Mouse (Mus musculus): Measurements from ENCODE around the gene Polr2j. TPM values are rescaled to one million over a fixed set of nuclear protein-coding genes. Genes with fewer than 3 reads are reported as not detected.
"Not testable (repeated sequence)": the region's sequence is repeated elsewhere in the genome, so short reads cannot be mapped to it uniquely, and the experiment has no call there.

Polr2j gene
- polyA plus RNA-seq, 1 experiment from 2014 or later, result 171 TPM

GRCm38 (mm10) chr5:136095089-136095488 is 21.3 kb upstream of the Polr2j start:
- Histone ChIP-seq H3K4me1 (replicated peaks; ENCODE audit: control insufficient read depth, insufficient read depth) (no peaks in the 10 kb centered on the region), H3K4me3 (ENCODE audit: low read depth, low read length) (no peak overlapping the region), H3K4me2 (replicated peaks; ENCODE audit: low read depth) (no peak overlapping the region), H3K27me3 (ENCODE audit: control insufficient read depth, insufficient read depth, low read length) (no peaks in the 10 kb centered on the region), H3K36me3 (ENCODE audit: control insufficient read depth, insufficient read depth, low read length) (no peaks in the 10 kb centered on the region), H3K9ac (ENCODE audit: low read length) (no peak overlapping the region), H3K9me3 (ENCODE audit: control insufficient read depth, low read length) (no peaks in the 10 kb centered on the region), H3K27ac (replicated peaks) (no peak overlapping the region)
- 72% methylated on average over 7 of the region's 7 CpGs for WGBS
- no peak for TF ChIP-seq EP300 (optimal IDR thresholded peaks at IDR 0.05)
- no peak for TF ChIP-seq CTCF (IDR thresholded peaks at IDR 0.05; ENCODE audit: low read depth)
- DNase-seq (ENCODE audit: low spot score), result no peak
- ATAC-seq (ENCODE audit: low FRiP score, low TSS enrichment), result no peak

DNA sequence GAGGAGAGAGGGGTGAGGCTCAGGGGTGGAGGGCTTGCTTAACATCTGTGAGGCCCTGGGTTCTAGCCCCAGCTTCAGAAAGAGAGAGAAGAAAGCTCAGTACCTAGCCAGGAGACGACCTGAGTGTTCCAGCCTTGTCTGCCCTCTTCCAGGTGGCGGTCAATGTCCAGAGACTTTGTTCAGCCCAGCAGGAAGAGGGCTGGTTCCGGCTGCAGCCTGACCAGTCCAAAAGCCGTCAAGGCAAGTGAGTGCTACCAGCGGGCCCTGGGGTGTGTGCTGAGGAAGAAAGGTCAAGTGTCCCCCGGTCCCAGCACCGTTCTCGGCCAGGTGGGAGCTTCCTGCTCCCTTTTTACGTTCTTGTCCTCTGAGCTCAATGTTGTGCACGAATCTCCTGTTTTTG is 17.9 kb upstream of the Polr2j start:
- no peak overlapping the region for H3K27ac ChIP-seq (replicated peaks)
- no peaks in the 10 kb centered on the region for H3K27me3 ChIP-seq (ENCODE audit: control insufficient read depth, insufficient read depth, low read length)
- ATAC-seq (ENCODE audit: low FRiP score, low TSS enrichment), result no peak
- DNase-seq (ENCODE audit: low spot score), result no peak
- H3K36me3 ChIP-seq (ENCODE audit: control insufficient read depth, insufficient read depth, low read length), result no peaks in the 10 kb centered on the region
- H3K9ac ChIP-seq (ENCODE audit: low read length), result no peak overlapping the region
- peaks cover 3% of the 10 kb centered on the region; the same call in 1 of the 2 replicates for H3K4me1 ChIP-seq (replicated peaks; ENCODE audit: control insufficient read depth, insufficient read depth)
- no peaks in the 10 kb centered on the region for H3K9me3 ChIP-seq (ENCODE audit: control insufficient read depth, low read length)
- H3K4me2 ChIP-seq (replicated peaks; ENCODE audit: low read depth), result no peak overlapping the region
- 78% methylated on average over 10 of the region's 10 CpGs for WGBS
- TF ChIP-seq CTCF (IDR thresholded peaks at IDR 0.05; ENCODE audit: low read depth) (no peak), EP300 (optimal IDR thresholded peaks at IDR 0.05) (no peak)
- H3K4me3 ChIP-seq (ENCODE audit: low read depth, low read length), result no peak overlapping the region

DNA sequence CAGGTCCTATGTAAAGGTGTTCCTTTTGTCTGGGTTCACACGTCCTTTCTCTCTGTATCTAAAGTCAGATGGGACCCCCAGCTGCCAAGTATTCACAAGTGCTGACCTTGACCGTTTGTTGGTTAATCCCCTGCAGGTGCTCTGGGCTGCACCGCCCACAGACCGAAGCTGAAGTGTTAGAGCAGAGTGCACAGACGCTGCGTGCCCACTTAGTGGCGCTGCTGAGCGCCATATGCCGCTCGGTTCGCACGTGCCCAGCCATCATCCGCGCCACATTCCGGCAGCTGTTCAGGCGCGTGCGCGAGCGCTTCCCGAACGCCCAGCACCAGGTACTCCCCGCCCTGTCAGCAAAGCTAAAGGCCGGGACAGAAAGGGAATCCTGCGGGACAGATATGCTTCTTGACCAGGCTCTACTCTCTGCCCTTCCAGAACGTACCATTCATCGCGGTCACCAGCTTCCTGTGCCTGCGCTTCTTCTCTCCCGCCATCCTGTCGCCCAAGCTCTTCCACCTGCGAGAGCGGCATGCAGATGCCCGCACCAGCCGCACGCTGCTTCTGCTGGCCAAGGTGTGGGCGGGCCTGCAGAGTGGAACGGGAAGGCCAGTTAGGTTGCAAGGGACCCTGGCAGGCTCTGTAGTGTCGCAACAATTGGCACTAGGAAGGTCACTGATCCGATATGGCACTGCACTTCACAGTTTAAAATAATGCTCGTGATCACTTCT is 14.2 kb upstream of the Polr2j start:
- Histone ChIP-seq H3K9me3 (ENCODE audit: control insufficient read depth, low read length) (no peaks in the 10 kb centered on the region), H3K27ac (replicated peaks) (no peak overlapping the region), H3K4me3 (ENCODE audit: low read depth, low read length) (peak overlapping the region; percentile 27), H3K4me1 (replicated peaks; ENCODE audit: control insufficient read depth, insufficient read depth) (peaks cover 3% of the 10 kb centered on the region; the same call in 1 of the 2 replicates), H3K4me2 (replicated peaks; ENCODE audit: low read depth) (peak overlapping the region; percentile 54), H3K27me3 (ENCODE audit: control insufficient read depth, insufficient read depth, low read length) (no peaks in the 10 kb centered on the region), H3K36me3 (ENCODE audit: control insufficient read depth, insufficient read depth, low read length) (no peaks in the 10 kb centered on the region), H3K9ac (ENCODE audit: low read length) (peak overlapping the region; percentile 35; the same call in 1 of the 2 replicates)
- DNase-seq (ENCODE audit: low spot score) (peak; percentile 86), ATAC-seq (ENCODE audit: low FRiP score, low TSS enrichment) (peak; percentile 83)
- TF ChIP-seq EP300 (optimal IDR thresholded peaks at IDR 0.05) (no peak), CTCF (IDR thresholded peaks at IDR 0.05; ENCODE audit: low read depth) (peak; percentile 92)
- WGBS, result 11% methylated on average over 41 of the region's 41 CpGs

DNA sequence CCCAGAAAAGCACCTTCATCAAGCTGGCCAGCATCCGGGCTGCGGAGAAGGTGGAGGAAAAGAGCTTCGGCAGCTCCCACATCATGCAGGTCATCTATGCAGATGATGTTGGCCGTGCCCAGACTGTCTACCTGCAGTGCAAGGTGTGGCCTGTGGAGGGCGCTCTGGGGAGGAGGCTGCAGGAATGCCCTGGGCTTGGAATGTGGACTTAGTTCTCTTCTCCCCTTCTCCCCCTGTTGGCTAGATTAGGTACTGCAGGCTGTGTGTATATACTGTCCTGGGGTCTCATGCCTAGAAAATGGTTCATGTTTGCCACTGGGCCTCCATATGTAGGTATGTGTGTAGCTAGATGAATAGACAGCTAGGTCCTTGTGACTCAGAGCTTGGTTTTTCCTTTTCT is 11.9 kb upstream of the Polr2j start:
- no peaks in the 10 kb centered on the region for H3K27me3 ChIP-seq (ENCODE audit: control insufficient read depth, insufficient read depth, low read length)
- H3K4me2 ChIP-seq (replicated peaks; ENCODE audit: low read depth), result no peak overlapping the region
- H3K9ac ChIP-seq (ENCODE audit: low read length), result no peak overlapping the region
- H3K4me3 ChIP-seq (ENCODE audit: low read depth, low read length), result no peak overlapping the region
- WGBS, result 87% methylated on average over 5 of the region's 5 CpGs
- peaks cover 3% of the 10 kb centered on the region; the same call in 1 of the 2 replicates for H3K4me1 ChIP-seq (replicated peaks; ENCODE audit: control insufficient read depth, insufficient read depth)
- peak; percentile 69 for TF ChIP-seq CTCF (IDR thresholded peaks at IDR 0.05; ENCODE audit: low read depth)
- no peak for TF ChIP-seq EP300 (optimal IDR thresholded peaks at IDR 0.05)
- DNase-seq (ENCODE audit: low spot score) (peak; percentile 40), ATAC-seq (ENCODE audit: low FRiP score, low TSS enrichment) (no peak)
- H3K9me3 ChIP-seq (ENCODE audit: control insufficient read depth, low read length), result no peaks in the 10 kb centered on the region
- H3K36me3 ChIP-seq (ENCODE audit: control insufficient read depth, insufficient read depth, low read length), result no peaks in the 10 kb centered on the region
- no peak overlapping the region for H3K27ac ChIP-seq (replicated peaks)

DNA sequence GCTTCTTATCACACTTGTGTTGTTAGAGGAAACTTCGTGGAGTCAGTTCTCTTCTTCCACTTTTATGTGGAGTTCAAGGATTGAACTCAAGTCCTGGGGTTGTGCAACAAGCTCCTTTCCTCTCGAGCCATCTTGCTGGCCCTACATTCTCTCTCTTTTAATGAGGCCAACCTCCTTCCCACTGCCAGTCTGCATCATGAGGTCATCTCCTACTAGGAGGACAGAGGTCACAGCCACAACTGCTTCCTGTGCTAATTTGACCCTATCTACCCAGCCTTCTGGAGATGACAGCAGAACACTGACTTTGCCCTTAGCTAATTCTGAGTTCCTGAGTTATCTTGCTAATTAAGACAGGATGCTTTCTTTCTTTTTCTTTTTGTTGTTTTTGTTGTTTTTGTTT is 7.9 kb upstream of the Polr2j start:
- no peak for TF ChIP-seq CTCF (IDR thresholded peaks at IDR 0.05; ENCODE audit: low read depth)
- TF ChIP-seq EP300 (optimal IDR thresholded peaks at IDR 0.05), result no peak
- Histone ChIP-seq H3K4me1 (replicated peaks; ENCODE audit: control insufficient read depth, insufficient read depth) (no peaks in the 10 kb centered on the region), H3K4me2 (replicated peaks; ENCODE audit: low read depth) (no peak overlapping the region), H3K9me3 (ENCODE audit: control insufficient read depth, low read length) (no peaks in the 10 kb centered on the region), H3K9ac (ENCODE audit: low read length) (no peak overlapping the region), H3K36me3 (ENCODE audit: control insufficient read depth, insufficient read depth, low read length) (no peaks in the 10 kb centered on the region), H3K27ac (replicated peaks) (no peak overlapping the region), H3K4me3 (ENCODE audit: low read depth, low read length) (no peak overlapping the region), H3K27me3 (ENCODE audit: control insufficient read depth, insufficient read depth, low read length) (no peaks in the 10 kb centered on the region)
- ATAC-seq (ENCODE audit: low FRiP score, low TSS enrichment) (no peak), DNase-seq (ENCODE audit: low spot score) (no peak)
- WGBS, result 54% methylated on average over 2 of the region's 2 CpGs

DNA sequence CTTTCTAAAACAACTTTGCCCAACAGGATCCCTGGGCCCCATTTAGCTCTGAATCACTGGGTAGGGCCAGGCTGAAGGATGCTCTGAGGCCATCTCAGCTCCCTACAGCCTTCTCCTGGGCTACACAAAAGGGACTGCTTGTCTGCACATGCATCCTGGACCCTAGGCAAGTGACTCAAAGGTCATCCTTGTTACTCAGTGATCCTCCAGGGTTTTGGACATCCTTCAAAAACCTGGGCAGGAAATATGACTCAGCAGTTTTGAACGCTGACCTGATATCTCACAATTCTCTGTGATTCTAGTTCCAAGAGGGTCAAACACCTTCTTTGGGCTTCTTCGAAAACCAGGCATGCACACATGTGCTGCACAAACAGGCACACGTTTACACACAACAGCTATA is 7.4 kb upstream of the Polr2j start:
- no peak for DNase-seq (ENCODE audit: low spot score)
- 63% methylated on average over 3 of the region's 3 CpGs for whole genome bisulfite sequencing
- Histone ChIP-seq H3K4me3 (ENCODE audit: low read depth, low read length) (no peak overlapping the region), H3K9me3 (ENCODE audit: control insufficient read depth, low read length) (no peaks in the 10 kb centered on the region), H3K27ac (replicated peaks) (no peak overlapping the region), H3K4me2 (replicated peaks; ENCODE audit: low read depth) (no peak overlapping the region), H3K27me3 (ENCODE audit: control insufficient read depth, insufficient read depth, low read length) (no peaks in the 10 kb centered on the region), H3K9ac (ENCODE audit: low read length) (no peak overlapping the region), H3K4me1 (replicated peaks; ENCODE audit: control insufficient read depth, insufficient read depth) (no peaks in the 10 kb centered on the region), H3K36me3 (ENCODE audit: control insufficient read depth, insufficient read depth, low read length) (no peaks in the 10 kb centered on the region)
- ATAC-seq (ENCODE audit: low FRiP score, low TSS enrichment), result no peak
- TF ChIP-seq CTCF (IDR thresholded peaks at IDR 0.05; ENCODE audit: low read depth), result no peak
- TF ChIP-seq EP300 (optimal IDR thresholded peaks at IDR 0.05), result no peak

GRCm38 (mm10) chr5:136113546-136113945 is 2.9 kb upstream of the Polr2j start:
- H3K4me3 ChIP-seq (ENCODE audit: low read depth, low read length); H3K9ac ChIP-seq (ENCODE audit: low read length); ATAC-seq (ENCODE audit: low FRiP score, low TSS enrichment); H3K9me3 ChIP-seq (ENCODE audit: control insufficient read depth, low read length); H3K4me1 ChIP-seq (replicated peaks; ENCODE audit: control insufficient read depth, insufficient read depth); H3K27me3 ChIP-seq (ENCODE audit: control insufficient read depth, insufficient read depth, low read length); H3K27ac ChIP-seq (replicated peaks); DNase-seq (ENCODE audit: low spot score); H3K4me2 ChIP-seq (replicated peaks; ENCODE audit: low read depth); H3K36me3 ChIP-seq (ENCODE audit: control insufficient read depth, insufficient read depth, low read length): not testable (repeated sequence)
- WGBS, result 41% methylated on average over 4 of the region's 4 CpGs
